Mouse (Mus musculus) liver, embryonic 16.5 days (tissue): ENCODE results near the gene Sfr1. TPM values are rescaled to one million over a fixed set of nuclear protein-coding genes. Genes with fewer than 3 reads are reported as not detected.
A peak's percentile ranks its signal among the peaks of the same experiment; 100 is the strongest.

ENCODE experiments used
- ATAC-seq: fragments of 200-750 bp; cut with Nextera tagmentation; 2 replicates; pipeline ENCODE4 v1.8.0; 2017; ENCODE audit warnings: low read depth, mild to moderate bottlenecking, moderate number of reproducible peaks, moderate library complexity
- H3K27ac ChIP-seq: fragments of 300-500 bp; sonication (generic); 2 replicates; pipeline ENCODE4 v1.5.1; 2014; ENCODE audit warnings: mild to moderate bottlenecking, low read length
- H3K27me3 ChIP-seq: fragments of 300-500 bp; sonication (generic); 2 replicates; pipeline ENCODE4 v1.6.1; 2014; ENCODE audit warnings: low read depth, low read length, mixed read lengths; ENCODE audit not compliant: control insufficient read depth, insufficient read depth
- H3K36me3 ChIP-seq: fragments of 300-500 bp; sonication (generic); 2 replicates; pipeline ENCODE4 v1.6.1; 2014; ENCODE audit warnings: mild to moderate bottlenecking; ENCODE audit not compliant: control insufficient read depth, insufficient read depth
- H3K4me1 ChIP-seq: fragments of 300-500 bp; sonication (generic); 2 replicates; pipeline ENCODE4 v1.6.1; 2014; ENCODE audit warnings: low read depth, low read length, mixed read lengths; ENCODE audit not compliant: control insufficient read depth
- H3K4me2 ChIP-seq: fragments of 300-500 bp; sonication (generic); 2 replicates; pipeline ENCODE4 v1.6.1; 2014; ENCODE audit warnings: low read depth, low read length, mixed read lengths
- H3K4me3 ChIP-seq: fragments of 300-500 bp; sonication (generic); 2 replicates; pipeline ENCODE4 v1.5.1; 2014; ENCODE audit warnings: low read depth, mild to moderate bottlenecking, low read length
- H3K9ac ChIP-seq: fragments of 300-500 bp; sonication (generic); 2 replicates; pipeline ENCODE4 v1.6.1; 2014; ENCODE audit warnings: low read depth, low read length
- H3K9me3 ChIP-seq: fragments of 300-500 bp; sonication (generic); replicated peaks from 2 replicates; pipeline ENCODE4 v1.6.1; 2016; ENCODE audit warnings: low read length; ENCODE audit not compliant: control insufficient read depth
- WGBS: fragments of 180-500 bp; shearing (Covaris S2); extraction: QIAGEN DNeasy Blood & Tissue Kit; methylation state at CpG from one replicate; pipeline ENCODE4 v1.1.7; 2014; ENCODE audit not compliant: insufficient replicate concordance; 5-methylcytosine and 5-hydroxymethylcytosine counted together
- polyA plus RNA-seq: library from polyadenylated mRNA; unstranded; fragments of >200 nt; fragmentation: Nextera tagmentation; extraction: Ambion mirVana; gene quantifications from 2 replicates; pipeline ENCODE4 v1.2.1, GENCODE M21; 2015

The Sfr1 gene
- polyA plus RNA-seq, 1 experiment from 2014 or later, result 50.5 TPM

- peak; percentile 25 for ATAC-seq
- H3K4me3 ChIP-seq, result peak overlapping the region; percentile 78
- H3K9me3 ChIP-seq, result no peaks in the 10 kb centered on the region
- H3K9ac ChIP-seq, result peak overlapping the region; percentile 79
- H3K27ac ChIP-seq, result peak overlapping the region; percentile 86
- peaks cover 8% of the 10 kb centered on the region for H3K4me1 ChIP-seq
- H3K27me3 ChIP-seq, result no peaks in the 10 kb centered on the region
- 0% methylated on average over 12 of the region's 12 CpGs for WGBS
- H3K36me3 ChIP-seq, result peaks cover 19% of the 10 kb centered on the region
- H3K4me2 ChIP-seq, result peak overlapping the region; percentile 88
These were observed 801 bp upstream of the Sfr1 start for GRCm38 (mm10) chr19:47730691-47731070.

GRCm38 (mm10) chr19:47731931-47732330 lies 449 bp downstream of the Sfr1 start:
- peak; percentile 37 for ATAC-seq
- Histone ChIP-seq H3K9me3 (no peaks in the 10 kb centered on the region), H3K4me3 (peak overlapping the region; percentile 78), H3K27me3 (no peaks in the 10 kb centered on the region), H3K4me1 (peaks cover 8% of the 10 kb centered on the region), H3K4me2 (peak overlapping the region; percentile 73), H3K36me3 (peaks cover 20% of the 10 kb centered on the region), H3K27ac (peak overlapping the region; percentile 90), H3K9ac (peak overlapping the region; percentile 79)
- WGBS, result 0% methylated on average over 13 of the region's 15 CpGs

- H3K36me3 ChIP-seq, result no peaks in the 10 kb centered on the region
- 75% methylated on average over 2 of the region's 2 CpGs for WGBS
- no peak overlapping the region for H3K4me3 ChIP-seq
- no peak for ATAC-seq
- no peak overlapping the region for H3K27ac ChIP-seq
- H3K4me1 ChIP-seq, result no peaks in the 10 kb centered on the region
- H3K9ac ChIP-seq, result no peak overlapping the region
- H3K27me3 ChIP-seq, result no peaks in the 10 kb centered on the region
- H3K9me3 ChIP-seq, result no peaks in the 10 kb centered on the region
- H3K4me2 ChIP-seq, result no peak overlapping the region
These were observed 15.6 kb downstream of the Sfr1 start for GRCm38 (mm10) chr19:47747072-47747471.

GRCm38 (mm10) chr19:47748950-47749349 lies 17.5 kb downstream of the Sfr1 start:
- Histone ChIP-seq H3K36me3 (no peaks in the 10 kb centered on the region), H3K9ac (no peak overlapping the region), H3K4me1 (no peaks in the 10 kb centered on the region), H3K27me3 (no peaks in the 10 kb centered on the region), H3K9me3 (no peaks in the 10 kb centered on the region), H3K4me2 (no peak overlapping the region), H3K27ac (no peak overlapping the region), H3K4me3 (no peak overlapping the region)
- no peak for ATAC-seq
- 47% methylated on average over 2 of the region's 2 CpGs for WGBS

- H3K27ac ChIP-seq, result no peak overlapping the region
- no peak overlapping the region for H3K9ac ChIP-seq
- 71% methylated on average over 5 of the region's 5 CpGs for WGBS
- no peak for ATAC-seq
- no peak overlapping the region for H3K4me3 ChIP-seq
- H3K36me3 ChIP-seq, result no peaks in the 10 kb centered on the region
- H3K4me1 ChIP-seq, result no peaks in the 10 kb centered on the region
- H3K4me2 ChIP-seq, result no peak overlapping the region
- no peaks in the 10 kb centered on the region for H3K9me3 ChIP-seq
- H3K27me3 ChIP-seq, result no peaks in the 10 kb centered on the region
These were observed 18.9 kb downstream of the Sfr1 start for GRCm38 (mm10) chr19:47750391-47750790.

- WGBS, result 77% methylated on average over 9 of the region's 9 CpGs
- Histone ChIP-seq H3K4me1 (no peaks in the 10 kb centered on the region), H3K27me3 (no peaks in the 10 kb centered on the region), H3K36me3 (no peaks in the 10 kb centered on the region), H3K4me2 (no peak overlapping the region), H3K4me3 (no peak overlapping the region), H3K9ac (no peak overlapping the region), H3K9me3 (no peaks in the 10 kb centered on the region), H3K27ac (no peak overlapping the region)
- no peak for ATAC-seq
These were observed 21.0 kb downstream of the Sfr1 start for GRCm38 (mm10) chr19:47752456-47752855.

GRCm38 (mm10) chr19:47753921-47754320 lies 22.4 kb downstream of the Sfr1 start:
- no peak for ATAC-seq
- Histone ChIP-seq H3K4me3 (no peak overlapping the region), H3K4me1 (no peaks in the 10 kb centered on the region), H3K36me3 (no peaks in the 10 kb centered on the region), H3K27ac (no peak overlapping the region), H3K4me2 (no peak overlapping the region), H3K27me3 (no peaks in the 10 kb centered on the region), H3K9me3 (no peaks in the 10 kb centered on the region), H3K9ac (no peak overlapping the region)
- WGBS, result 51% methylated on average over 4 of the region's 4 CpGs

- Histone ChIP-seq H3K27ac (no peak overlapping the region), H3K9me3 (no peaks in the 10 kb centered on the region), H3K4me1 (no peaks in the 10 kb centered on the region), H3K4me3 (no peak overlapping the region), H3K9ac (no peak overlapping the region), H3K36me3 (no peaks in the 10 kb centered on the region), H3K4me2 (no peak overlapping the region), H3K27me3 (no peaks in the 10 kb centered on the region)
- 64% methylated on average over 9 of the region's 9 CpGs for WGBS
- ATAC-seq, result no peak
These were observed 23.4 kb downstream of the Sfr1 start for GRCm38 (mm10) chr19:47754931-47755330.

- no peaks in the 10 kb centered on the region for H3K4me1 ChIP-seq
- no peak overlapping the region for H3K4me2 ChIP-seq
- no peak overlapping the region for H3K27ac ChIP-seq
- WGBS, result 63% methylated on average over 19 of the region's 19 CpGs
- H3K9ac ChIP-seq, result no peak overlapping the region
- no peak overlapping the region for H3K4me3 ChIP-seq
- H3K27me3 ChIP-seq, result no peaks in the 10 kb centered on the region
- H3K9me3 ChIP-seq, result no peaks in the 10 kb centered on the region
- ATAC-seq, result no peak
- H3K36me3 ChIP-seq, result no peaks in the 10 kb centered on the region
These were observed 24.1 kb downstream of the Sfr1 start for GRCm38 (mm10) chr19:47755625-47756024.
